Mouse (Mus musculus) neural tube, embryonic 10.5 days (tissue): ENCODE measurements around the gene 1700056E22Rik.

ENCODE experiments used
- DNase-seq: peaks from one replicate; pipeline ENCODE4 v3.0.0-alpha.2; 2017; ENCODE audit warnings: low spot score; ENCODE audit errors: extremely low spot score

1700056E22Rik gene

GRCm38 (mm10) chr1:184023971-184024370 lies 10.1 kb downstream of the 1700056E22Rik start:
- no peak for DNase-seq

DNA sequence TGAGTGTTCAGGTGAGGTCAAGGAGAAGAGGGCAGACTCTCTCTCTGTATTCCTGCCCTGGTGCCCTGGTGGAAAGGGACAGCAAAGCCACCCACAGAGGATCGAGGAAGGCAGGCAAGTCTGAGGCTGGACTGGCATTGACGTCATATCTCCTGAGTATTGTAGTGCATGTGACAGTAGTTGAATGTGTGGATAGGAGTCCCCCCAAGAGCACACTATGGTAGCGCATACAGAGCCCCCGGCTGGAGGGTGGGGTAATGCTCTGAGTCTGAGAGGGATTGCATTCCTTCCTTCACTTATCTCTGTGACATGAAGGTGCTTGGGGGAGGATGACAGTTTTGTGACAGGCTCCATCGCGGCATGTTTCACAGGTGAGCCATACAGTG lies 14.4 kb downstream of the 1700056E22Rik start:
- no peak for DNase-seq

GRCm38 (mm10) chr1:184019042-184019721 lies 14.9 kb downstream of the 1700056E22Rik start:
- DNase-seq: no peak

DNA sequence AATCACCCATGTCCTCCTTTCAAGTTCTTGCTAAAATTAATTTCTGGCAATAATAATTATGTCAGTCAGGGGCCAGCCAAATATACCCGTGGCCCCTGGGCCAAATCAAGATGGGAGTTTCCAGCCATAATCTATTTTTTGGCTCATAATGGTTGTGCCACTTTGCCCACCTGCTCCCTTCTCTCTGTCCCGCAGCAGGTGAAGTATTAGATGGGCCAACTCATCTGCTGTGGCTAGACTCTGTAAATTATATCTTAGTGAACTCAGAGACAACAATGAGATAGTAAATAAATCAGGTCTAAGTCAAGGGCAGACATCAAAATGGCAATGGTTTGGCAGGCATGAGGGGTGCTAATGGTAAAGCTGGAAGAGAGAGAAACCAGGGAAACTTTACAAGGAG lies 16.5 kb downstream of the 1700056E22Rik start:
- no peak for DNase-seq

- DNase-seq: no peak
Measured at GRCm38 (mm10) chr1:184015995-184016730, 17.9 kb downstream of the 1700056E22Rik start.

DNA sequence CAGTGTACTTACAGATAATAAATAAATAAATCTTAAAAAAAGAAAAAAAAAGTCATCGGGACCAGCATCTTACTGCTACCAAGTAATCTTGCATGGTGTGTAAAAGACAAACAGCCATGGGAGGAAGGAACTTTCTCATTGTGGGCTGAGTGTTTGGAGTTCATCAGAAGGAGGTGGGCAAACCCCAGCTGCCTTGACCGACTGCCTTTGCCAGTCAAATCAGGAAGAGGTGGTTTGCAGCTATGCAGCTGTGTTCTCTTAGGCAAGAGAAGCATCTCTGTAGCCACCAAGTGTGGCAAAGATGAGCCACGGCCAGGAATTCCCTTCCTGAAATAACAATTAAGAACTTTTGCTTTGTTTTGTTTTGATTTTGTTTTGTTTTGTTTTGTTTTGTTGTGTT lies 20.0 kb downstream of the 1700056E22Rik start:
- DNase-seq: no peak

- DNase-seq: no peak
Measured at GRCm38 (mm10) chr1:184013106-184013505, 21.0 kb downstream of the 1700056E22Rik start, which contains the start of gene Dusp10. Gene Dusp10, plus strand, starts transcription at chr1:184013302.

- no peak for DNase-seq
Measured at GRCm38 (mm10) chr1:184011311-184011710, 22.8 kb downstream of the 1700056E22Rik start.

- DNase-seq: no peak
Measured at GRCm38 (mm10) chr1:184006086-184006485, 28.0 kb downstream of the 1700056E22Rik start.

GRCm38 (mm10) chr1:184005315-184006058 lies 28.6 kb downstream of the 1700056E22Rik start:
- no peak for DNase-seq

GRCm38 (mm10) chr1:184004311-184004710 lies 29.8 kb downstream of the 1700056E22Rik start:
- DNase-seq: peak; percentile 23

DNA sequence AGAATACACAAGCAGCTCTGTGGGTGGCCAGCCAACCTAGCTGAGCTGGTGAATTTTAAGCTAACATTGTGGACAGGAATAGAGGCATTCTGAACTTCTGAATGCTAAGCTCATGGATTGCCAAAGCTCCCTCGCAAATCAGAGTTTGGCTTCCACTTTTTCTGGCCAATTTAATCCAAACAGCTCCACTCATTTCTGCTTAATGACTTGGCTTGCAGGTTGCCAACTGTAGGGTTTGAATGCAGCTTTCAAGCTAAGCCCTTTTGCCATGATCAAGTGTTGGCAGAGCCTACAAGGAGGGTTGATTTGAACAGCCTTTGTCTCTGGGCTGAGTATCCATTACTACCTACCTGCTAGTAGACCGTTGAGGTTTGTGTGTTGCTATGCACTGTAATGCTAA lies 31.6 kb downstream of the 1700056E22Rik start:
- DNase-seq: no peak

DNA sequence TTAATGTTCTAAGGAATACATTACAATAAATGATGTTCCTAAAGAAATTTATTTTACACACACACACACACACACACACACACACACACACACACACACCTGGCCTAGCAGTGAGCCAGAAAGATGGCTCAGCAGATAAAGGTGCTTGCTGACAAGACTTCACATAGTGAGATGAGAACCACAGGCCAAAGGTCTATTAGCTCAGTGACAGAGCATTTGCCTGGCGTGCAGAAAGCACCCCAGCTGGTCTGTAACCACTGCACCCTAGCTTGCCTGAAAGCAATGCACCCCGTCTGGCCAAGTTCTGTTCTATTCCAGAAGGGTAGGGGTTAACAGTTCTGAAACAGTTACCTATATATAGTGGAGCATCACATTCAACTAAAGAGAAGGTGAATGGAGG lies 36.9 kb downstream of the 1700056E22Rik start:
- DNase-seq: no peak

- no peak for DNase-seq
Measured at GRCm38 (mm10) chr1:183991921-183992320, 42.2 kb downstream of the 1700056E22Rik start.

DNA sequence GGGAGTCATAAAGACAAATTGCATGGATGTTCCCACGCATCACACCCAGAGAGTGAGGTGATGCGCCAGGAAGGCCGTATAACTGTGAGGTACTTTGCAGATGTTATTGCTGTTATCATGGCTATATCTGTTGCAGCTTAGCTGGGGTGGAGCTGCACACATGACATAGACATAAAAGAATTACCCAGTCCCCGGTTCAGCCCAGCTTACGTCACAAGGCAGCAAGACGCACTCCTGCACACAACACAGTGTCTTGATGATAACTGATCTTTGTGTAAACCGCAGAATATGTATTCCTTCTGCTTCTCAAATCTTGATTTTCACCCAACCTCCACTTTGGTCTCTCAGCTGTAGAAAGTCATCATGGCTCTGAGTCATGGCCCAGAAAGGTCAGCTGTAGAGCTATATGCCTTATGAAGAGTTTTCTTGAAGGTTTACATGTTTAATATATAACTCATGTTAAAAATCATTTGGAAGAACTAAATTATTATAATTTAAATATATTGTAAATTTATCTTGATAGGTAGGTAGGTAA lies 46.3 kb downstream of the 1700056E22Rik start:
- no peak for DNase-seq
